Mouse (Mus musculus) common myeloid progenitor, adult 5-6 weeks (primary cell): Measurements from ENCODE around the gene Prh1. TPM values are rescaled to one million over a fixed set of nuclear protein-coding genes. Genes with fewer than 3 reads are reported as not detected.
"Not testable (repeated sequence)": the region's sequence is repeated elsewhere in the genome, so short reads cannot be mapped to it uniquely, and the experiment has no call there.

Source experiments
- ATAC-seq: replicated peaks from 2 replicates; pipeline ENCODE4 v1.8.0; 2016; ENCODE audit warnings: low read depth, mild to moderate bottlenecking, moderate TSS enrichment, inconsistent platforms; ENCODE audit not compliant: poor library complexity, severe bottlenecking
- total RNA-seq: library from RNA; stranded (forward); fragments of 200-1000, 187-1606 nt; gene quantifications from 2 replicates; pipeline ENCODE4 v1.2.3, GENCODE M21; 2017

Prh1 gene
- not detected in 2 replicates for total RNA-seq

DNA sequence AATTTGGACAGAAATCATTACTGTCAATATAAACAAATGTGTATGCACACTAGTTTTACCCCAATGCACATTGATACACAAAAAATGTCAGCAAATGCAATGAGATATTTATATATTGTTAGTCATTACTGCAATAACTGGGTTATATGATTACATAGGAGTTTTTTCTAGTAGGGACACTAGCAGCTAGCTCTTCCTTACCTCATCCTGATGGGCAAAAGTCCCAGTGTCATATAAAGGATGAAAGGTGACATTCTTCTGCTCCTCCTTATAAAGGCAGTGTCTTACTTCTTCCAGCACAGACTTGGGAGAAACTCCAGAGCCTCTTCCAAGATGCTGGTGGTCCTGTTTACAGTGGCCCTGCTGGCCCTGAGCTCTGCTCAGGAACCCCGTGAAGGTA lies at the start of gene Prh1:
Gene Prh1, plus strand, starts transcription at position 301 of the 400 bp plus-strand sequence.
- not testable (repeated sequence) for ATAC-seq

DNA sequence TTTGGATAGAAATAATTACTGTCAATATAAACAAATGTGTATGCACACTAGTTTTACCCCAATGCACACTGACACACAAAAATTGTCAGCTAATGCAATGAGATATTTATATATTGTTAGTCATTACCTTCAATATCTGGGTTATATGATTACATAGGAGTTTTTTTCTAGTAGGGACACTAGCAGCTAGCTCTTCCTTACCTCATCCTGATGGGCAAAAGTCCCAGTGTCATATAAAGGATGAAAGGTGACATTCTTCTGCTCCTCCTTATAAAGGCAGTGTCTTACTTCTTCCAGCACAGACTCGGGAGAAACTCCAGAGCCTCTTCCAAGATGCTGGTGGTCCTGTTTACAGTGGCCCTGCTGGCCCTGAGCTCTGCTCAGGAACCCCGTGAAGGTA lies 26.0 kb downstream of the Prh1 start, which contains the start of gene Prp2:
Gene Prp2, plus strand, starts transcription at position 301 of the 400 bp plus-strand sequence.
- ATAC-seq = not testable (repeated sequence)

Other genes with a start within 250 kb of the Prh1 start
- not detected in 2 replicates for gene Gm8882, start 205.7 kb upstream of the Prh1 start, total RNA-seq
- gene Prp2, start 26.1 kb downstream of the Prh1 start, total RNA-seq = not detected in 2 replicates
- gene A630073D07Rik, start 81.7 kb downstream of the Prh1 start, total RNA-seq = not detected in 2 replicates
- gene Tas2r120, start 87.1 kb downstream of the Prh1 start, total RNA-seq = not detected in 2 replicates
- not detected in 2 replicates for gene Tas2r121, start 131.2 kb downstream of the Prh1 start, total RNA-seq
- not detected in 2 replicates for gene Tas2r122, start 142.1 kb downstream of the Prh1 start, total RNA-seq
- gene Tas2r115, start 168.2 kb downstream of the Prh1 start, total RNA-seq = not detected in 2 replicates
- gene Tas2r124, start 184.9 kb downstream of the Prh1 start, total RNA-seq = not detected in 2 replicates
- gene Tas2r102, start 192.3 kb downstream of the Prh1 start, total RNA-seq = not detected in 2 replicates
- gene Tas2r136, start 208.4 kb downstream of the Prh1 start, total RNA-seq = not detected in 2 replicates
- gene Tas2r117, start 233.0 kb downstream of the Prh1 start, total RNA-seq = not detected in 2 replicates